Mouse (Mus musculus): ENCODE results near the gene Gm16867. TPM values are rescaled to one million over a fixed set of nuclear protein-coding genes. Genes with fewer than 3 reads are reported as not detected.
A peak's percentile ranks its signal among the peaks of the same experiment; 100 is the strongest.
"Not testable (repeated sequence)": the region's sequence is repeated elsewhere in the genome, so short reads cannot be mapped to it uniquely, and the experiment has no call there.

Gene Gm16867
- polyA plus RNA-seq, 1 experiment from 2014 or later: not detected

GRCm38 (mm10) chr14:69520810-69521209 is 17.6 kb upstream of the Gm16867 start:
- not testable (repeated sequence) for H3K4me2 ChIP-seq (ENCODE audit: low read depth, low read length); H3K4me3 ChIP-seq (ENCODE audit: low read depth, low read length); H3K4me1 ChIP-seq (ENCODE audit: control insufficient read depth, insufficient read depth, low read length); H3K9ac ChIP-seq (ENCODE audit: low read depth, low read length); H3K27me3 ChIP-seq (replicated peaks; ENCODE audit: control insufficient read depth, insufficient read depth, low read length); H3K36me3 ChIP-seq (ENCODE audit: control insufficient read depth, insufficient read depth, low read length); ATAC-seq (ENCODE audit: low read depth); H3K9me3 ChIP-seq (ENCODE audit: control insufficient read depth, low read length); H3K27ac ChIP-seq (replicated peaks; ENCODE audit: low read depth, low read length); DNase-seq (ENCODE audit: low spot score)
- WGBS: no CpG with 5 or more reads among the region's 2 CpGs

GRCm38 (mm10) chr14:69512449-69512848 is 9.3 kb upstream of the Gm16867 start, which contains the start of gene Gm27179:
Gene Gm27179, minus strand, starts transcription at chr14:69512549.
- no CpG with 5 or more reads among the region's 2 CpGs for WGBS

GRCm38 (mm10) chr14:69507000-69507399 is 3.8 kb upstream of the Gm16867 start:
- not testable (repeated sequence) for H3K9me3 ChIP-seq (ENCODE audit: control insufficient read depth, low read length); H3K36me3 ChIP-seq (ENCODE audit: control insufficient read depth, insufficient read depth, low read length); H3K4me2 ChIP-seq (ENCODE audit: low read depth, low read length); ATAC-seq (ENCODE audit: low read depth); H3K27ac ChIP-seq (replicated peaks; ENCODE audit: low read depth, low read length); H3K4me1 ChIP-seq (ENCODE audit: control insufficient read depth, insufficient read depth, low read length); H3K9ac ChIP-seq (ENCODE audit: low read depth, low read length); DNase-seq (ENCODE audit: low spot score); H3K27me3 ChIP-seq (replicated peaks; ENCODE audit: control insufficient read depth, insufficient read depth, low read length); H3K4me3 ChIP-seq (ENCODE audit: low read depth, low read length)
- WGBS: no CpG with 5 or more reads among the region's 1 CpGs

More at GRCm38 (mm10) chr14:69512449-69512848, 9.3 kb upstream of the Gm16867 start, which contains the start of gene Gm27179:
- not testable (repeated sequence) for H3K27ac ChIP-seq (replicated peaks; ENCODE audit: low read depth, low read length); H3K9me3 ChIP-seq (ENCODE audit: control insufficient read depth, low read length); H3K4me2 ChIP-seq (ENCODE audit: low read depth, low read length); ATAC-seq (ENCODE audit: low read depth); H3K4me3 ChIP-seq (ENCODE audit: low read depth, low read length); H3K36me3 ChIP-seq (ENCODE audit: control insufficient read depth, insufficient read depth, low read length); H3K9ac ChIP-seq (ENCODE audit: low read depth, low read length); H3K27me3 ChIP-seq (replicated peaks; ENCODE audit: control insufficient read depth, insufficient read depth, low read length); DNase-seq (ENCODE audit: low spot score); H3K4me1 ChIP-seq (ENCODE audit: control insufficient read depth, insufficient read depth, low read length)

GRCm38 (mm10) chr14:69502440-69503150 is 567 bp downstream of the Gm16867 start:
- not testable (repeated sequence) for H3K27ac ChIP-seq (replicated peaks; ENCODE audit: low read depth, low read length); H3K4me2 ChIP-seq (ENCODE audit: low read depth, low read length); H3K36me3 ChIP-seq (ENCODE audit: control insufficient read depth, insufficient read depth, low read length); H3K4me1 ChIP-seq (ENCODE audit: control insufficient read depth, insufficient read depth, low read length); H3K9me3 ChIP-seq (ENCODE audit: control insufficient read depth, low read length); H3K9ac ChIP-seq (ENCODE audit: low read depth, low read length); H3K4me3 ChIP-seq (ENCODE audit: low read depth, low read length); H3K27me3 ChIP-seq (replicated peaks; ENCODE audit: control insufficient read depth, insufficient read depth, low read length); DNase-seq (ENCODE audit: low spot score)
- WGBS: no CpG with 5 or more reads among the region's 73 CpGs
- ATAC-seq (ENCODE audit: low read depth): peak; percentile 45

GRCm38 (mm10) chr14:69496259-69496658 is 6.9 kb downstream of the Gm16867 start:
- not testable (repeated sequence) for H3K4me2 ChIP-seq (ENCODE audit: low read depth, low read length); ATAC-seq (ENCODE audit: low read depth); H3K27ac ChIP-seq (replicated peaks; ENCODE audit: low read depth, low read length); H3K9ac ChIP-seq (ENCODE audit: low read depth, low read length); H3K4me3 ChIP-seq (ENCODE audit: low read depth, low read length); H3K36me3 ChIP-seq (ENCODE audit: control insufficient read depth, insufficient read depth, low read length); H3K27me3 ChIP-seq (replicated peaks; ENCODE audit: control insufficient read depth, insufficient read depth, low read length); H3K9me3 ChIP-seq (ENCODE audit: control insufficient read depth, low read length); DNase-seq (ENCODE audit: low spot score); H3K4me1 ChIP-seq (ENCODE audit: control insufficient read depth, insufficient read depth, low read length)

DNA sequence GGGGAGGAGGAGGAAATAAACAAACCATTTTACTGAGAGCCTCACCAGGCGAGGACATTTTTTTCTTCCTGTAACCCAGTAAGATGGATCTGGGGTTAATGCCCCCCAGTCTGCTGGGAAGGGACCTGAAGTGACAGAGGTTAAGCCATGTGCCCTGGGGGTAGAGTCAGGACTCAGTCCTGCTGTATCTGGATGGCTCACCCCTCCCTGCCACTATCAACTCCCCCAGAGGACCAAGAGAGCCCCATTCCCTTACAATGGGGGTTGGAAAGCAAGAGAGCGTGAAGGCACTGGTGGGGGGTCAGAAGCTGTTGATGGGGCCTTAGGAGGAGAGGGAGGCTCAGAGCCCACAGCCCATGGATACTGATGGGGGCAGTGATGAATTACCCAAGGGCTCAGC is 8.2 kb downstream of the Gm16867 start:
- H3K4me3 ChIP-seq (ENCODE audit: low read depth, low read length); H3K4me1 ChIP-seq (ENCODE audit: control insufficient read depth, insufficient read depth, low read length); H3K27ac ChIP-seq (replicated peaks; ENCODE audit: low read depth, low read length); H3K4me2 ChIP-seq (ENCODE audit: low read depth, low read length); H3K27me3 ChIP-seq (replicated peaks; ENCODE audit: control insufficient read depth, insufficient read depth, low read length); H3K9me3 ChIP-seq (ENCODE audit: control insufficient read depth, low read length); ATAC-seq (ENCODE audit: low read depth); H3K9ac ChIP-seq (ENCODE audit: low read depth, low read length); H3K36me3 ChIP-seq (ENCODE audit: control insufficient read depth, insufficient read depth, low read length); DNase-seq (ENCODE audit: low spot score): not testable (repeated sequence)
- WGBS: no CpG with 5 or more reads among the region's 2 CpGs

- H3K4me3 ChIP-seq (ENCODE audit: low read depth, low read length): not testable (repeated sequence)
Measured at GRCm38 (mm10) chr14:69494522-69494921, 8.6 kb downstream of the Gm16867 start.

DNA sequence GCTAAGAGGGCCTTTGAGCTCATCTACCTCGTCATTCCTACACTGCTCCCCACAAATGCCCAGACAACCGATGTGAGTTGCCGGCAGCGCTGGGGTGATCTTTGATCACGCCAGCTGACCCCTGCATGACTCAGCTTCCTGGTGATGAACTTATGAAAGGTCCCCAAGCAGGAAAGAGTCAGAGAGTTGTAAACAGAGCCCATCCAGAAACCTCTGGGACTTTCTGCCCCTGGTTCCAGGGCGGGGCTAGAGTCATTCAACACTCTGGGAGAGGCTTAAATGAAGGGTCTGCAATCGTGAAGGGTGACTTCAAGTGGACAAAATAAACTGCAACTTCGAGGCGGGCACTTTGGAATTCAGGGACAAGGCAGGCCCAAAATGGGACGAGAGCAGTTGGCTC is 15.2 kb downstream of the Gm16867 start:
- H3K27me3 ChIP-seq (replicated peaks; ENCODE audit: control insufficient read depth, insufficient read depth, low read length); H3K9ac ChIP-seq (ENCODE audit: low read depth, low read length); H3K27ac ChIP-seq (replicated peaks; ENCODE audit: low read depth, low read length); H3K4me2 ChIP-seq (ENCODE audit: low read depth, low read length); H3K36me3 ChIP-seq (ENCODE audit: control insufficient read depth, insufficient read depth, low read length); H3K4me3 ChIP-seq (ENCODE audit: low read depth, low read length); DNase-seq (ENCODE audit: low spot score); H3K4me1 ChIP-seq (ENCODE audit: control insufficient read depth, insufficient read depth, low read length); H3K9me3 ChIP-seq (ENCODE audit: control insufficient read depth, low read length); ATAC-seq (ENCODE audit: low read depth): not testable (repeated sequence)
- WGBS: no CpG with 5 or more reads among the region's 10 CpGs

More at GRCm38 (mm10) chr14:69494522-69494921, 8.6 kb downstream of the Gm16867 start:
- whole genome bisulfite sequencing: no CpG with 5 or more reads among the region's 3 CpGs
- H3K9ac ChIP-seq (ENCODE audit: low read depth, low read length); H3K27ac ChIP-seq (replicated peaks; ENCODE audit: low read depth, low read length); H3K36me3 ChIP-seq (ENCODE audit: control insufficient read depth, insufficient read depth, low read length); ATAC-seq (ENCODE audit: low read depth); H3K4me2 ChIP-seq (ENCODE audit: low read depth, low read length); DNase-seq (ENCODE audit: low spot score); H3K9me3 ChIP-seq (ENCODE audit: control insufficient read depth, low read length); H3K27me3 ChIP-seq (replicated peaks; ENCODE audit: control insufficient read depth, insufficient read depth, low read length); H3K4me1 ChIP-seq (ENCODE audit: control insufficient read depth, insufficient read depth, low read length): not testable (repeated sequence)

Measured in embryonic facial prominence, embryonic 14.5 days (tissue).